Mouse (Mus musculus) forebrain, embryonic 12.5 days (tissue): ENCODE measurements around the gene Ipmk. TPM values are rescaled to one million over a fixed set of nuclear protein-coding genes. Genes with fewer than 3 reads are reported as not detected.
A peak's percentile ranks its signal among the peaks of the same experiment; 100 is the strongest.

ENCODE experiments used
- ATAC-seq: fragments of 200-750 bp; cut with Nextera tagmentation; 2 replicates; pipeline ENCODE4 v1.8.0; 2017; ENCODE audit warnings: moderate TSS enrichment; ENCODE audit not compliant: low FRiP score
- H3K27ac ChIP-seq: fragments of 300-500 bp; sonication (generic); 2 replicates; pipeline ENCODE4 v1.5.1; 2016; ENCODE audit warnings: mild to moderate bottlenecking
- H3K27me3 ChIP-seq: fragments of 300-500 bp; sonication (generic); 2 replicates; pipeline ENCODE4 v1.6.1; 2016; ENCODE audit warnings: mild to moderate bottlenecking
- H3K36me3 ChIP-seq: fragments of 300-500 bp; sonication (generic); replicated peaks from 2 replicates; pipeline ENCODE4 v1.6.1; 2016; ENCODE audit warnings: mild to moderate bottlenecking
- H3K4me1 ChIP-seq: fragments of 300-500 bp; sonication (generic); 2 replicates; pipeline ENCODE4 v1.6.1; 2016
- H3K4me2 ChIP-seq: fragments of 300-500 bp; sonication (generic); 2 replicates; pipeline ENCODE4 v1.6.1; 2016; ENCODE audit warnings: mild to moderate bottlenecking, moderate library complexity
- H3K4me3 ChIP-seq: fragments of 300-500 bp; sonication (generic); replicated peaks from 2 replicates; pipeline ENCODE4 v1.5.1; 2016; ENCODE audit warnings: mild to moderate bottlenecking
- H3K9ac ChIP-seq: fragments of 300-500 bp; sonication (generic); 2 replicates; pipeline ENCODE4 v1.6.1; 2016; ENCODE audit warnings: mild to moderate bottlenecking
- H3K9me3 ChIP-seq: fragments of 300-500 bp; sonication (generic); 2 replicates; pipeline ENCODE4 v1.6.1; 2016
- WGBS: fragments of 180-500 bp; shearing (Covaris S2); methylation state at CpG from one replicate; pipeline ENCODE4 v1.1.7; 2016; 5-methylcytosine and 5-hydroxymethylcytosine counted together
- polyA plus RNA-seq: library from polyadenylated mRNA; unstranded; fragments of >200 nt; fragmentation: Nextera tagmentation; extraction: Ambion mirVana; gene quantifications from 2 replicates; pipeline ENCODE4 v1.2.1, GENCODE M21; 2016

Gene Ipmk
- polyA plus RNA-seq, 1 experiment from 2014 or later = 24.8 TPM

- 97% methylated on average over 6 of the region's 6 CpGs for WGBS
- no peak overlapping the region for H3K27ac ChIP-seq
- no peaks in the 10 kb centered on the region for H3K4me1 ChIP-seq
- no peak overlapping the region for H3K9ac ChIP-seq
- no peaks in the 10 kb centered on the region for H3K36me3 ChIP-seq
- no peak overlapping the region for H3K4me3 ChIP-seq
- H3K4me2 ChIP-seq = no peak overlapping the region
- ATAC-seq = no peak
- H3K27me3 ChIP-seq = no peaks in the 10 kb centered on the region
- H3K9me3 ChIP-seq = no peaks in the 10 kb centered on the region
These were observed 116.9 kb downstream of the Ipmk start for GRCm38 (mm10) chr10:71464417-71464816.

GRCm38 (mm10) chr10:71468315-71468714 lies 120.8 kb downstream of the Ipmk start:
- no peak for ATAC-seq
- Histone ChIP-seq H3K27me3 (no peaks in the 10 kb centered on the region), H3K9ac (no peak overlapping the region), H3K27ac (no peak overlapping the region), H3K36me3 (no peaks in the 10 kb centered on the region), H3K4me1 (no peaks in the 10 kb centered on the region), H3K4me3 (no peak overlapping the region), H3K9me3 (no peaks in the 10 kb centered on the region), H3K4me2 (no peak overlapping the region)
- 94% methylated on average over 3 of the region's 3 CpGs for WGBS

- H3K4me2 ChIP-seq = no peak overlapping the region
- H3K4me3 ChIP-seq = no peak overlapping the region
- no peaks in the 10 kb centered on the region for H3K27me3 ChIP-seq
- no peak overlapping the region for H3K27ac ChIP-seq
- H3K4me1 ChIP-seq = no peaks in the 10 kb centered on the region
- H3K9me3 ChIP-seq = no peaks in the 10 kb centered on the region
- WGBS = 68% methylated on average over 13 of the region's 13 CpGs
- no peaks in the 10 kb centered on the region for H3K36me3 ChIP-seq
- peak; percentile 36; the same call in 1 of the 2 replicates for ATAC-seq
- H3K9ac ChIP-seq = no peak overlapping the region
These were observed 122.2 kb downstream of the Ipmk start for GRCm38 (mm10) chr10:71469751-71470150.

- no peak for ATAC-seq
- Histone ChIP-seq H3K9me3 (no peaks in the 10 kb centered on the region), H3K27me3 (no peaks in the 10 kb centered on the region), H3K4me3 (no peak overlapping the region), H3K4me2 (no peak overlapping the region), H3K27ac (no peak overlapping the region), H3K36me3 (no peaks in the 10 kb centered on the region), H3K4me1 (no peaks in the 10 kb centered on the region), H3K9ac (no peak overlapping the region)
- 86% methylated on average over 6 of the region's 6 CpGs for WGBS
These were observed 124.5 kb downstream of the Ipmk start for GRCm38 (mm10) chr10:71472033-71472432.

GRCm38 (mm10) chr10:71473590-71473989 lies 126.0 kb downstream of the Ipmk start:
- WGBS = 73% methylated on average over 13 of the region's 13 CpGs

GRCm38 (mm10) chr10:71476471-71477080 lies 129.0 kb downstream of the Ipmk start:
- H3K4me2 ChIP-seq = no peak overlapping the region
- H3K4me3 ChIP-seq = no peak overlapping the region
- no peaks in the 10 kb centered on the region for H3K36me3 ChIP-seq
- ATAC-seq = no peak
- 77% methylated on average over 8 of the region's 8 CpGs for WGBS
- no peak overlapping the region for H3K9ac ChIP-seq
- no peaks in the 10 kb centered on the region for H3K9me3 ChIP-seq
- no peak overlapping the region for H3K27ac ChIP-seq
- H3K4me1 ChIP-seq = no peaks in the 10 kb centered on the region; the same call in 1 of the 2 replicates
- H3K27me3 ChIP-seq = no peaks in the 10 kb centered on the region

More at GRCm38 (mm10) chr10:71473590-71473989, 126.0 kb downstream of the Ipmk start:
- no peaks in the 10 kb centered on the region for H3K27me3 ChIP-seq
- no peaks in the 10 kb centered on the region for H3K9me3 ChIP-seq
- no peak overlapping the region for H3K9ac ChIP-seq
- H3K4me3 ChIP-seq = no peak overlapping the region
- no peak overlapping the region for H3K27ac ChIP-seq
- no peaks in the 10 kb centered on the region; the same call in 1 of the 2 replicates for H3K4me1 ChIP-seq
- no peak overlapping the region for H3K4me2 ChIP-seq
- ATAC-seq = no peak
- H3K36me3 ChIP-seq = no peaks in the 10 kb centered on the region

GRCm38 (mm10) chr10:71477147-71477546 lies 129.6 kb downstream of the Ipmk start:
- Histone ChIP-seq H3K9me3 (no peaks in the 10 kb centered on the region), H3K36me3 (no peaks in the 10 kb centered on the region), H3K27me3 (no peaks in the 10 kb centered on the region), H3K27ac (no peak overlapping the region), H3K4me3 (no peak overlapping the region), H3K9ac (no peak overlapping the region), H3K4me1 (no peaks in the 10 kb centered on the region; the same call in 1 of the 2 replicates), H3K4me2 (no peak overlapping the region)
- no peak for ATAC-seq
- 72% methylated on average over 4 of the region's 4 CpGs for WGBS

GRCm38 (mm10) chr10:71479700-71480325 lies 132.2 kb downstream of the Ipmk start:
- WGBS = 15% methylated on average over 8 of the region's 8 CpGs
- H3K4me2 ChIP-seq = no peak overlapping the region

More at GRCm38 (mm10) chr10:71479700-71480325, 132.2 kb downstream of the Ipmk start:
- ATAC-seq = peak; percentile 70
- H3K9me3 ChIP-seq = no peaks in the 10 kb centered on the region
- H3K4me1 ChIP-seq = no peaks in the 10 kb centered on the region; the same call in 1 of the 2 replicates
- no peak overlapping the region for H3K4me3 ChIP-seq
- no peak overlapping the region for H3K27ac ChIP-seq
- no peaks in the 10 kb centered on the region for H3K36me3 ChIP-seq
- H3K27me3 ChIP-seq = no peaks in the 10 kb centered on the region
- H3K9ac ChIP-seq = no peak overlapping the region

Other genes with a start within 250 kb of the Ipmk start
- 5.7 and 6.8 TPM in 2 replicates for gene Bicc1, start 188.1 kb upstream of the Ipmk start, polyA plus RNA-seq
- gene Tfam, start 109.5 kb upstream of the Ipmk start, polyA plus RNA-seq = 81.1 and 87.0 TPM in 2 replicates
- 136 and 153 TPM in 2 replicates for gene Ube2d1, start 62.5 kb upstream of the Ipmk start, polyA plus RNA-seq
- gene Cisd1, start 2.8 kb upstream of the Ipmk start, polyA plus RNA-seq = 160 and 169 TPM in 2 replicates